Mouse (Mus musculus): ENCODE data around the gene Baz1b.

GRCm38 (mm10) chr5:135191620-135192019 is 4.6 kb downstream of the Baz1b start:
- TF ChIP-seq CTCF (IDR thresholded peaks at IDR 0.05; ENCODE audit: extremely low read depth, insufficient read length, insufficient replicate concordance, low read depth, low read length) (peak; percentile 40; the same call in 1 of the 2 replicates), POLR2A (IDR thresholded peaks at IDR 0.05; ENCODE audit: low read depth, low read length) (no peak)

Data from small intestine, adult 2 months (tissue).